Mouse (Mus musculus): ENCODE results near the gene Mtif2.
"Not testable (repeated sequence)": the region's sequence is repeated elsewhere in the genome, so short reads cannot be mapped to it uniquely, and the experiment has no call there.

- not testable (repeated sequence) for TF ChIP-seq CTCF (IDR thresholded peaks at IDR 0.05); EP300 (IDR thresholded peaks at IDR 0.05; ENCODE audit: insufficient read depth, low read depth, low read length); POLR2A (IDR thresholded peaks at IDR 0.05; ENCODE audit: insufficient read depth, low read depth, low read length)
These were observed 20.1 kb downstream of the Mtif2 start for GRCm38 (mm10) chr11:29546297-29546696.

All from heart, adult 2 months (tissue).